Mouse (Mus musculus) G1E (cell line): ENCODE data around the gene Btk.

Experiments used
- CTCF ChIP-seq: IDR thresholded peaks from 2 replicates; pipeline ENCODE4 v1.5.1; 2012; ENCODE audit warnings: low read depth, low read length, inconsistent platforms, mixed read lengths
- GATA1 ChIP-seq: IDR thresholded peaks from 2 replicates; pipeline ENCODE4 v1.6.1; 2012; ENCODE audit warnings: borderline replicate concordance, low read length, inconsistent platforms, mixed read lengths
- GATA2 ChIP-seq: IDR thresholded peaks from 2 replicates; pipeline ENCODE4 v1.6.1; 2012; ENCODE audit warnings: low read depth, low read length, inconsistent platforms, borderline replicate concordance
- POLR2AphosphoS5 ChIP-seq: IDR thresholded peaks from 2 replicates; pipeline ENCODE4 v1.6.1; 2012; ENCODE audit warnings: low read depth, low read length, inconsistent platforms; ENCODE audit not compliant: insufficient replicate concordance
- TAL1 ChIP-seq: conservative IDR thresholded peaks from 2 replicates; pipeline ENCODE4 v1.6.1; 2012; ENCODE audit warnings: low read depth, low read length, inconsistent platforms, mixed read lengths

DNA sequence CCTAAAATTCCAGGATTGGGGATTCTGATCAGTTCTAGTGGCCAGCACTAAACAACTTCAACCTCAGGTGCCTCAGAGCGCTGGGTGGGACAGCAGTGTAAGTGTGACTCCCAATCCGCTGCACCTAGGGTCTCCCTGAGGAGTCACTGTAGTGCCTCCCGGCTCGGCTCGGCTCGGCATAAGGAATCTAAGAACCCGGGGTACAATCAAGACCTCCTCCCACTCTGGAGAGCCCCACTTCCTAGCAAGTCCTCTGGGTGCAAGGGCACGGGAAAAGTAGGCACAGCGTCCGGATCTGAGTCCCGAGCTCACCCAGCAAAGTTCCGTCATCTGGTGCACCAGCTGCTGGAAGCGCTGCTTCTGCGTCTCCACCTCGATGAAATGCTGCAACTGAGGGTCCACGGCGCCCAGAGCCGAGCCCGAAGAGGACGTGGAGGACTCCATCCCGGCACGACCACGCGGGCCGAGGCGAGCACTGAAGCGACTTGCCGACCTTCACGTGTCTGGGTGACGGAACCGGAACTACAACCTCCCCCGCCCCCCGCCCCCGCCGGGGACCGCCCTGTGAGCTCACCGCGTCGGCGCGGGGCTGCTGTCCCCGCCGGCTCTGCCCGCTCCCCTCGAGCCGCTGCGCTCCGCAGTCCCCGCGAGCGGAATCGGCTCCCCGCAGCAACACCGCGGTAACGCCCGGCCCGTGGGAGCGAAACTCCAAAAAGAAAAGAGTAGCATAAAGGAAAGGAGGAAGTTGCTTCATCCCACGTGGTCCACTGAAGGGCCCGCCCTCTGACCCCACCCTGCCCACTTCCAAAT, 42.0 kb downstream of the Btk start, which contains the start of gene Timm8a1:
- TF ChIP-seq GATA1 (no peak), CTCF (no peak), POLR2AphosphoS5 (no peak), TAL1 (no peak), GATA2 (no peak)
